Mouse (Mus musculus): ENCODE results near the gene Rbfox2.
"Not testable (repeated sequence)": the region's sequence is repeated elsewhere in the genome, so short reads cannot be mapped to it uniquely, and the experiment has no call there.

Gene Rbfox2

GRCm38 (mm10) chr15:77079256-77079822, 227.5 kb downstream of the Rbfox2 start:
- in situ Hi-C loops (cut with MboI; ENCODE audit: unreplicated experiment in 2 of 2), result no loop called here

- in situ Hi-C loops (cut with MboI; ENCODE audit: unreplicated experiment in 2 of 2), result no loop called here
Measured at GRCm38 (mm10) chr15:77078786-77079185, 228.0 kb downstream of the Rbfox2 start.

GRCm38 (mm10) chr15:77077906-77078305, 228.9 kb downstream of the Rbfox2 start:
- in situ Hi-C loops (cut with MboI; ENCODE audit: unreplicated experiment in 2 of 2), result no loop called here

- in situ Hi-C loops (cut with MboI; ENCODE audit: unreplicated experiment in 2 of 2), result no loop called here
Measured at GRCm38 (mm10) chr15:77076523-77076922, 230.3 kb downstream of the Rbfox2 start.

- in situ Hi-C loops (cut with MboI; ENCODE audit: unreplicated experiment in 2 of 2), result no loop called here
Measured at GRCm38 (mm10) chr15:77072556-77073163, 234.1 kb downstream of the Rbfox2 start.

GRCm38 (mm10) chr15:77071501-77071900, 235.3 kb downstream of the Rbfox2 start:
- in situ Hi-C loops (cut with MboI; ENCODE audit: unreplicated experiment in 2 of 2), result no loop called here

- in situ Hi-C loops (cut with MboI; ENCODE audit: unreplicated experiment in 2 of 2), result no loop called here
Measured at GRCm38 (mm10) chr15:77070745-77071268, 236.0 kb downstream of the Rbfox2 start.

- in situ Hi-C loops (cut with MboI; ENCODE audit: unreplicated experiment in 2 of 2), result no loop called here
Measured at GRCm38 (mm10) chr15:77069019-77069418, 237.8 kb downstream of the Rbfox2 start.

- in situ Hi-C loops (cut with MboI; ENCODE audit: unreplicated experiment in 2 of 2), result no loop called here
Measured at GRCm38 (mm10) chr15:77068439-77068861, 238.4 kb downstream of the Rbfox2 start.

GRCm38 (mm10) chr15:77066233-77066632, 240.6 kb downstream of the Rbfox2 start:
- in situ Hi-C loops (cut with MboI; ENCODE audit: unreplicated experiment in 2 of 2), result no loop called here

- in situ Hi-C loops (cut with MboI; ENCODE audit: unreplicated experiment in 2 of 2), result no loop called here
Measured at GRCm38 (mm10) chr15:77065259-77065852, 241.4 kb downstream of the Rbfox2 start.

GRCm38 (mm10) chr15:77062746-77063145, 244.1 kb downstream of the Rbfox2 start:
- in situ Hi-C loops (cut with MboI; ENCODE audit: unreplicated experiment in 2 of 2), result no loop called here

- in situ Hi-C loops (cut with MboI; ENCODE audit: unreplicated experiment in 2 of 2), result not testable (repeated sequence)
Measured at GRCm38 (mm10) chr15:77059416-77059815, 247.4 kb downstream of the Rbfox2 start.

- in situ Hi-C loops (cut with MboI; ENCODE audit: unreplicated experiment in 2 of 2), result no loop called here
Measured at GRCm38 (mm10) chr15:77058566-77058965, 248.2 kb downstream of the Rbfox2 start.

- in situ Hi-C loops (cut with MboI; ENCODE audit: unreplicated experiment in 2 of 2), result no loop called here
Measured at GRCm38 (mm10) chr15:77056791-77057051, 250.1 kb downstream of the Rbfox2 start.

- in situ Hi-C loops (cut with MboI; ENCODE audit: unreplicated experiment in 2 of 2), result no loop called here
Measured at GRCm38 (mm10) chr15:77056001-77056790, 250.6 kb downstream of the Rbfox2 start.

- in situ Hi-C loops (cut with MboI; ENCODE audit: unreplicated experiment in 2 of 2), result no loop called here
Measured at GRCm38 (mm10) chr15:77054611-77055175, 252.1 kb downstream of the Rbfox2 start.

- in situ Hi-C loops (cut with MboI; ENCODE audit: unreplicated experiment in 2 of 2), result no loop called here
Measured at GRCm38 (mm10) chr15:77053021-77053420, 253.8 kb downstream of the Rbfox2 start.

GRCm38 (mm10) chr15:77052176-77052575, 254.6 kb downstream of the Rbfox2 start:
- in situ Hi-C loops (cut with MboI; ENCODE audit: unreplicated experiment in 2 of 2), result no loop called here

GRCm38 (mm10) chr15:77050570-77050969, 256.2 kb downstream of the Rbfox2 start, which contains the start of gene Mb:
Gene Mb (minus strand): TSS chr15:77050670.
- in situ Hi-C loops (cut with MboI; ENCODE audit: unreplicated experiment in 2 of 2), result no loop called here

- in situ Hi-C loops (cut with MboI; ENCODE audit: unreplicated experiment in 2 of 2), result no loop called here
Measured at GRCm38 (mm10) chr15:77045609-77046008, 261.2 kb downstream of the Rbfox2 start.

All from v-Abl transformed pro-B cells (cell line).